Mouse (Mus musculus) small intestine, adult 2 months (tissue): ENCODE data around the gene Kcnd3.

Source experiments
- CTCF ChIP-seq: fragments of 200-500 bp; IDR thresholded peaks from 2 replicates; pipeline ENCODE4 v1.5.1; 2012; ENCODE audit warnings: low read depth, mild to moderate bottlenecking, control low read depth, inconsistent platforms, low read length, moderate library complexity, mixed read lengths; ENCODE audit not compliant: insufficient replicate concordance, insufficient read length; ENCODE audit errors: extremely low read depth
- POLR2A ChIP-seq: fragments of 200-500 bp; IDR thresholded peaks from 2 replicates; pipeline ENCODE4 v1.6.1; 2012; ENCODE audit warnings: low read depth, mild to moderate bottlenecking, control low read depth, inconsistent platforms, low read length, moderate library complexity

- TF ChIP-seq CTCF: no peak
- no peak for TF ChIP-seq POLR2A
Measured at GRCm38 (mm10) chr3:105663043-105663442, 210.9 kb downstream of the Kcnd3 start.
